Mouse (Mus musculus): ENCODE measurements at regions not wholly inside any gene's neighbourhood (a gene's known extent, or its start where the extent isn't known, plus 50 kb on each side); places are given as distances from the start of the nearest gene placed in this dataset.

- DNase-seq (ENCODE audit: low spot score): no peak
Observed at GRCm38 (mm10) chr1:137428110-137428509, 467.9 kb upstream of the Nr5a2 start.

GRCm38 (mm10) chr1:137418388-137418787, 458.1 kb upstream of the Nr5a2 start:
- DNase-seq (ENCODE audit: low spot score): no peak

GRCm38 (mm10) chr1:137396736-137397135, 436.5 kb upstream of the Nr5a2 start:
- DNase-seq (ENCODE audit: low spot score): no peak

GRCm38 (mm10) chr1:137387509-137387908, 427.3 kb upstream of the Nr5a2 start:
- DNase-seq (ENCODE audit: low spot score): no peak

GRCm38 (mm10) chr1:137378072-137378985, 418.1 kb upstream of the Nr5a2 start:
- DNase-seq (ENCODE audit: low spot score): no peak

- no peak for DNase-seq (ENCODE audit: low spot score)
Observed at GRCm38 (mm10) chr1:137376685-137377084, 416.4 kb upstream of the Nr5a2 start.

GRCm38 (mm10) chr1:137374641-137375040, 414.4 kb upstream of the Nr5a2 start:
- no peak for DNase-seq (ENCODE audit: low spot score)

GRCm38 (mm10) chr1:137373509-137374420, 413.5 kb upstream of the Nr5a2 start:
- DNase-seq (ENCODE audit: low spot score): no peak

GRCm38 (mm10) chr1:137372236-137372635, 412.0 kb upstream of the Nr5a2 start:
- DNase-seq (ENCODE audit: low spot score): no peak

GRCm38 (mm10) chr1:137364396-137364795, 404.1 kb upstream of the Nr5a2 start:
- DNase-seq (ENCODE audit: low spot score): no peak

- no peak for DNase-seq (ENCODE audit: low spot score)
Observed at GRCm38 (mm10) chr1:137363969-137364368, 403.7 kb upstream of the Nr5a2 start.

GRCm38 (mm10) chr1:137363561-137363960, 403.3 kb upstream of the Nr5a2 start:
- DNase-seq (ENCODE audit: low spot score): no peak

- DNase-seq (ENCODE audit: low spot score): no peak
Observed at GRCm38 (mm10) chr1:137360688-137361570, 400.7 kb upstream of the Nr5a2 start.

GRCm38 (mm10) chr1:137355941-137356512, 395.8 kb upstream of the Nr5a2 start:
- DNase-seq (ENCODE audit: low spot score): no peak

- no peak for DNase-seq (ENCODE audit: low spot score)
Observed at GRCm38 (mm10) chr1:137352390-137353027, 392.3 kb upstream of the Nr5a2 start.

- DNase-seq (ENCODE audit: low spot score): no peak
Observed at GRCm38 (mm10) chr1:137334137-137334536, 373.9 kb upstream of the Nr5a2 start.

- no peak for DNase-seq (ENCODE audit: low spot score)
Observed at GRCm38 (mm10) chr1:137332108-137332769, 372.0 kb upstream of the Nr5a2 start.

- DNase-seq (ENCODE audit: low spot score): no peak
Observed at GRCm38 (mm10) chr1:137331746-137332107, 371.5 kb upstream of the Nr5a2 start.

- DNase-seq (ENCODE audit: low spot score): no peak
Observed at GRCm38 (mm10) chr1:137330634-137331033, 370.4 kb upstream of the Nr5a2 start.

GRCm38 (mm10) chr1:137323884-137324594, 363.8 kb upstream of the Nr5a2 start:
- peak; percentile 5 for DNase-seq (ENCODE audit: low spot score)
